Mouse (Mus musculus) CH12.LX (cell line): ENCODE measurements around the gene Ip6k1. TPM values are rescaled to one million over a fixed set of nuclear protein-coding genes. Genes with fewer than 3 reads are reported as not detected.

Source experiments
- DNase-seq: peaks from one replicate; pipeline ENCODE4 v3.0.0-alpha.2; 2013; ENCODE audit errors: extremely low read depth
- H3K27ac ChIP-seq: 2 replicates; pipeline ENCODE4 v1.5.1; 2012; ENCODE audit warnings: low read depth, mild to moderate bottlenecking, control low read depth, moderate library complexity; ENCODE audit not compliant: insufficient read depth
- H3K27me3 ChIP-seq: replicated peaks from 2 replicates; pipeline ENCODE3; 2012; ENCODE audit warnings: inconsistent platforms
- H3K36me3 ChIP-seq, 2 experiments: replicated peaks in 1 of 2; 2 replicates each; pipeline versions ENCODE3 to v1.6.1; 2012; ENCODE audit warnings: inconsistent platforms in 1 of 2, low read length in 1 of 2, mild to moderate bottlenecking in 1 of 2, mixed read lengths in 1 of 2, moderate library complexity in 1 of 2; ENCODE audit not compliant: control insufficient read depth in 1 of 2, insufficient read depth in 1 of 2
- H3K4me1 ChIP-seq, 2 experiments: 2 replicates each; pipeline ENCODE4 v1.6.1; 2012; ENCODE audit warnings: inconsistent platforms in 1 of 2, moderate library complexity in 1 of 2; ENCODE audit not compliant: insufficient read depth in 2 of 2, control insufficient read depth in 1 of 2
- H3K4me2 ChIP-seq: 2 replicates; pipeline ENCODE4 v1.6.1; 2012; ENCODE audit warnings: low read depth, mild to moderate bottlenecking, control low read depth; ENCODE audit not compliant: poor library complexity, insufficient read depth, severe bottlenecking
- H3K4me3 ChIP-seq, 3 experiments: fragments of 150-350 bp in 1 of 3; sonication (generic) in 1 of 3; replicated peaks in 1 of 3; 2 replicates each; pipeline versions ENCODE3 to v1.5.1; 2011 to 2012; ENCODE audit warnings: low read depth in 2 of 3, low read length in 2 of 3, mild to moderate bottlenecking in 2 of 3, moderate library complexity in 2 of 3, control low read depth in 1 of 3, improper control_type of control experiment in 1 of 3, inconsistent platforms in 1 of 3, mixed read lengths in 1 of 3; ENCODE audit not compliant: poor library complexity in 1 of 3
- H3K79me2 ChIP-seq: replicated peaks from 2 replicates; pipeline ENCODE4 v1.6.1; 2012; ENCODE audit warnings: mild to moderate bottlenecking, moderate library complexity; ENCODE audit not compliant: control insufficient read depth, poor library complexity, insufficient read depth, severe bottlenecking; ENCODE audit errors: extremely low read depth
- H3K9ac ChIP-seq: 2 replicates; pipeline ENCODE4 v1.6.1; 2012; ENCODE audit warnings: low read depth, mild to moderate bottlenecking, control low read depth, moderate library complexity; ENCODE audit not compliant: insufficient read depth
- H3K9me3 ChIP-seq: replicated peaks from 2 replicates; pipeline ENCODE3; 2012; ENCODE audit warnings: low read length, inconsistent platforms, mixed read lengths
- BHLHE40 ChIP-seq: IDR thresholded peaks from 2 replicates; pipeline ENCODE4 v1.6.1; 2011; ENCODE audit warnings: mild to moderate bottlenecking, low read depth, low read length, improper control_type of control experiment
- CHD1 ChIP-seq: IDR thresholded peaks from 2 replicates; pipeline ENCODE4 v1.6.1; 2012; ENCODE audit warnings: low read depth, low read length, improper control_type of control experiment, inconsistent platforms
- CHD2 ChIP-seq: IDR thresholded peaks from 2 replicates; pipeline ENCODE4 v1.6.1; 2011; ENCODE audit warnings: low read length, improper control_type of control experiment
- CTCF ChIP-seq, 2 experiments: IDR thresholded peaks in 1 of 2; conservative IDR thresholded peaks in 1 of 2; 2 replicates each; pipeline ENCODE4 v1.5.1; 2011 to 2012; ENCODE audit warnings: low read depth in 2 of 2, low read length in 2 of 2, improper control_type of control experiment in 1 of 2, inconsistent platforms in 1 of 2, mild to moderate bottlenecking in 1 of 2, moderate library complexity in 1 of 2
- E2F4 ChIP-seq: IDR thresholded peaks from 2 replicates; pipeline ENCODE4 v1.6.1; 2011; ENCODE audit warnings: low read depth, low read length, improper control_type of control experiment; ENCODE audit not compliant: insufficient replicate concordance
- ELF1 ChIP-seq: IDR thresholded peaks from 2 replicates; pipeline ENCODE4 v1.6.1; 2014; ENCODE audit warnings: low read depth, mild to moderate bottlenecking, inconsistent platforms, low read length, improper control_type of control experiment
- EP300 ChIP-seq: IDR thresholded peaks from 2 replicates; pipeline ENCODE4 v1.6.1; 2011; ENCODE audit warnings: low read length, improper control_type of control experiment
- ETS1 ChIP-seq: conservative IDR thresholded peaks from 2 replicates; pipeline ENCODE4 v1.6.1; 2012; ENCODE audit warnings: low read depth, mild to moderate bottlenecking, inconsistent platforms, low read length, improper control_type of control experiment, moderate library complexity
- GABPA ChIP-seq: IDR thresholded peaks from 2 replicates; pipeline ENCODE4 v1.6.1; 2012; ENCODE audit warnings: low read depth, low read length, improper control_type of control experiment, inconsistent platforms; ENCODE audit not compliant: insufficient replicate concordance
- HCFC1 ChIP-seq: IDR thresholded peaks from 2 replicates; pipeline ENCODE4 v1.6.1; 2012; ENCODE audit warnings: low read depth, mild to moderate bottlenecking, inconsistent platforms, low read length, improper control_type of control experiment
- IRF4 ChIP-seq: IDR thresholded peaks from 2 replicates; pipeline ENCODE4 v1.6.1; 2014; ENCODE audit warnings: low read depth, mild to moderate bottlenecking, inconsistent platforms, low read length, improper control_type of control experiment
- JUN ChIP-seq: IDR thresholded peaks from 2 replicates; pipeline ENCODE4 v1.6.1; 2011; ENCODE audit warnings: low read depth, mild to moderate bottlenecking, low read length, improper control_type of control experiment, moderate library complexity; ENCODE audit not compliant: insufficient read depth
- JUND ChIP-seq: conservative IDR thresholded peaks from 2 replicates; pipeline ENCODE4 v1.6.1; 2011; ENCODE audit warnings: low read depth, low read length, improper control_type of control experiment
- KAT2A ChIP-seq: IDR thresholded peaks from 2 replicates; pipeline ENCODE4 v1.6.1; 2012; ENCODE audit warnings: low read length, improper control_type of control experiment, inconsistent platforms; ENCODE audit not compliant: insufficient replicate concordance
- MAFK ChIP-seq: IDR thresholded peaks from 2 replicates; pipeline ENCODE4 v1.6.1; 2011; ENCODE audit warnings: low read length, improper control_type of control experiment; ENCODE audit not compliant: insufficient replicate concordance
- MAX ChIP-seq: IDR thresholded peaks from 2 replicates; pipeline ENCODE4 v1.6.1; 2011; ENCODE audit warnings: low read length, improper control_type of control experiment
- MAZ ChIP-seq: IDR thresholded peaks from 2 replicates; pipeline ENCODE4 v1.6.1; 2012; ENCODE audit warnings: low read depth, mild to moderate bottlenecking, inconsistent platforms, low read length, improper control_type of control experiment, moderate library complexity
- MEF2A ChIP-seq: IDR thresholded peaks from 2 replicates; pipeline ENCODE4 v1.6.1; 2014; ENCODE audit warnings: low read depth, mild to moderate bottlenecking, inconsistent platforms, low read length, improper control_type of control experiment, borderline replicate concordance
- MXI1 ChIP-seq: IDR thresholded peaks from 2 replicates; pipeline ENCODE4 v1.6.1; 2011; ENCODE audit warnings: mild to moderate bottlenecking, low read depth, low read length, improper control_type of control experiment
- MYC ChIP-seq: IDR thresholded peaks from 2 replicates; pipeline ENCODE4 v1.6.1; 2011; ENCODE audit warnings: low read depth, mild to moderate bottlenecking, improper control_type of control experiment, low read length
- NELFE ChIP-seq: IDR thresholded peaks from 2 replicates; pipeline ENCODE4 v1.6.1; 2011; ENCODE audit warnings: low read depth, low read length, improper control_type of control experiment
- NRF1 ChIP-seq: IDR thresholded peaks from 2 replicates; pipeline ENCODE4 v1.6.1; 2014; ENCODE audit warnings: low read depth, mild to moderate bottlenecking, inconsistent platforms, low read length, improper control_type of control experiment, moderate library complexity
- PAX5 ChIP-seq: IDR thresholded peaks from 2 replicates; pipeline ENCODE4 v1.6.1; 2012; ENCODE audit warnings: low read length, inconsistent platforms, mixed read lengths
- POLR2A ChIP-seq: IDR thresholded peaks from 2 replicates; pipeline ENCODE4 v1.6.1; 2011; ENCODE audit warnings: low read depth, mild to moderate bottlenecking, improper control_type of control experiment, low read length
- POLR2AphosphoS2 ChIP-seq: IDR thresholded peaks from 2 replicates; pipeline ENCODE4 v1.6.1; 2011; ENCODE audit warnings: low read depth, low read length, improper control_type of control experiment
- RAD21 ChIP-seq: IDR thresholded peaks from 2 replicates; pipeline ENCODE4 v1.6.1; 2011; ENCODE audit warnings: low read depth, mild to moderate bottlenecking, low read length, improper control_type of control experiment, moderate library complexity
- RCOR1 ChIP-seq: conservative IDR thresholded peaks from 2 replicates; pipeline ENCODE4 v1.6.1; 2012; ENCODE audit warnings: low read depth, mild to moderate bottlenecking, inconsistent platforms, low read length, improper control_type of control experiment
- SIN3A ChIP-seq: IDR thresholded peaks from 2 replicates; pipeline ENCODE4 v1.6.1; 2012; ENCODE audit warnings: low read length, improper control_type of control experiment, inconsistent platforms
- SMC3 ChIP-seq: IDR thresholded peaks from 2 replicates; pipeline ENCODE4 v1.6.1; 2011; ENCODE audit warnings: low read depth, low read length, improper control_type of control experiment
- TBP ChIP-seq: conservative IDR thresholded peaks from 2 replicates; pipeline ENCODE4 v1.6.1; 2011; ENCODE audit warnings: low read depth, low read length, improper control_type of control experiment
- TCF12 ChIP-seq: IDR thresholded peaks from 2 replicates; pipeline ENCODE4 v1.6.1; 2014; ENCODE audit warnings: low read depth, mild to moderate bottlenecking, inconsistent platforms, low read length, improper control_type of control experiment
- UBTF ChIP-seq: IDR thresholded peaks from 2 replicates; pipeline ENCODE4 v1.6.1; 2012; ENCODE audit warnings: low read depth, mild to moderate bottlenecking, inconsistent platforms, low read length, improper control_type of control experiment, moderate library complexity
- USF1 ChIP-seq: IDR thresholded peaks from 2 replicates; pipeline ENCODE4 v1.6.1; 2014; ENCODE audit warnings: low read depth, mild to moderate bottlenecking, inconsistent platforms, low read length, improper control_type of control experiment
- USF2 ChIP-seq: conservative IDR thresholded peaks from 2 replicates; pipeline ENCODE4 v1.6.1; 2011; ENCODE audit warnings: low read depth, low read length, improper control_type of control experiment
- ZC3H11A ChIP-seq: IDR thresholded peaks from 2 replicates; pipeline ENCODE4 v1.6.1; 2012; ENCODE audit warnings: low read depth, mild to moderate bottlenecking, inconsistent platforms, low read length, improper control_type of control experiment
- ZKSCAN1 ChIP-seq: IDR thresholded peaks from 2 replicates; pipeline ENCODE4 v1.6.1; 2012; ENCODE audit warnings: low read depth, inconsistent platforms, low read length, improper control_type of control experiment, borderline replicate concordance
- ZMIZ1 ChIP-seq: IDR thresholded peaks from 2 replicates; pipeline ENCODE4 v1.6.1; 2012; ENCODE audit warnings: low read depth, mild to moderate bottlenecking, inconsistent platforms, low read length, improper control_type of control experiment
- ZNF384 ChIP-seq: IDR thresholded peaks from 2 replicates; pipeline ENCODE4 v1.6.1; 2012; ENCODE audit warnings: low read depth, low read length, improper control_type of control experiment, inconsistent platforms
- dilution Hi-C: fragments of 300-500 bp; cut with MboI; formaldehyde crosslinking; loops from 2 replicates; pipeline ENCODE4 v1.14.3; 2020; ENCODE audit warnings: low sequenced_read_pairs; ENCODE audit not compliant: extremely low pct_unique_long_range_greater_than_20kb, extremely low pct_ligation_motif_present
- in situ Hi-C: fragments of 300-500 bp; cut with MboI; formaldehyde crosslinking; loops from 3 replicates; pipeline ENCODE4 v1.14.3; 2019; ENCODE audit warnings: low sequenced_read_pairs, low pct_ligation_motif_present, low pct_unique_long_range_greater_than_20kb, mixed read lengths
- polyA plus RNA-seq: library from polyadenylated mRNA; unstranded; fragments of >175 nt; gene quantifications from 2 replicates; pipeline ENCODE4 v1.2.1, GENCODE M21; 2012; ENCODE audit warnings: low read depth; ENCODE audit not compliant: insufficient read length
- total RNA-seq, 2 experiments: library from RNA; depleted of rRNA; stranded (reverse); fragments of 300-350 nt in 1 of 2; fragments of >200 nt in 1 of 2; gene quantifications; 2 replicates each; pipeline ENCODE4 v1.2.3; 2012 to 2014

Ip6k1 gene
- total and polyA plus RNA-seq, 3 experiments, result 26.0 to 40.7 (median 27.1) TPM

GRCm38 (mm10) chr9:108049016-108049455 lies 46.7 kb downstream of the Ip6k1 start, which contains the start of gene Gmppb:
Gene Gmppb (plus strand): TSS chr9:108049242.
- Histone ChIP-seq H3K27me3 (no peaks in the 10 kb centered on the region), H3K9ac (peak within 1 kb of the TSS; percentile 64), H3K4me2 (peak within 1 kb of the TSS; percentile 73)
- in situ Hi-C loops, result no loop called here
- TF ChIP-seq ETS1 (no peak), MAFK (no peak), BHLHE40 (0 out of 2 replicates have a peak, but pooled peaks have one; percentile 6), SMC3 (no peak), POLR2AphosphoS2 (no peak; the same call in 1 of the 2 replicates), CHD1 (no peak), POLR2A (peak; percentile 87), EP300 (no peak), RAD21 (no peak), JUND (no peak), HCFC1 (peak; percentile 79), MYC (peak; percentile 51; the same call in 1 of the 2 replicates), ZMIZ1 (no peak), TBP (peak; percentile 65; the same call in 1 of the 2 replicates), TCF12 (peak; percentile 25; the same call in 1 of the 2 replicates), RCOR1 (no peak), GABPA (no peak; the same call in 1 of the 2 replicates), MAX (peak; percentile 61; the same call in 1 of the 2 replicates), MAZ (no peak), NELFE (peak; percentile 75), PAX5 (no peak), CHD2 (peak; percentile 66), KAT2A (no peak), NRF1 (peak; percentile 48; the same call in 1 of the 2 replicates), CTCF (conservative IDR thresholded peaks at IDR 0.05 in 1 of 2, IDR thresholded peaks at IDR 0.05 in 1 of 2; ENCODE audit: low read depth in 2 of 2, low read length in 2 of 2) (no peak), MXI1 (peak; percentile 80; the same call in 1 of the 2 replicates), USF2 (no peak), SIN3A (peak; percentile 97), ZC3H11A (no peak), UBTF (no peak), USF1 (no peak; the same call in 1 of the 2 replicates), E2F4 (no peak), MEF2A (peak; percentile 36; the same call in 1 of the 2 replicates), IRF4 (peak; percentile 89), ELF1 (peak; percentile 91), ZNF384 (no peak), JUN (no peak), ZKSCAN1 (no peak)
- TF ChIP-seq, all 38 proteins: peak for 15
- dilution Hi-C loops, result no loop called here
- Histone ChIP-seq H3K27ac (no peak within 1 kb of the TSS), H3K79me2 (no peaks in the 10 kb centered on the region), H3K4me3 (peak within 1 kb of the TSS; percentile 71 to 88 (median 79)), H3K4me1 (peaks cover 2 to 37% of the 10 kb centered on the region in 2 experiments; a peak in 2 of 4 replicates), H3K36me3 (peaks cover 51 to 74% of the 10 kb centered on the region in 2 experiments), H3K9me3 (no peaks in the 10 kb centered on the region)
- peak; percentile 98 for DNase-seq
